Mouse (Mus musculus) bone marrow macrophage, adult 2 months (primary cell): ENCODE results near the gene Gm39566.

ENCODE experiments used
- CTCF ChIP-seq: IDR thresholded peaks from 2 replicates; pipeline ENCODE4 v1.5.1; 2012; ENCODE audit warnings: low read depth, mild to moderate bottlenecking, low read length, moderate library complexity
- POLR2A ChIP-seq: IDR thresholded peaks from 2 replicates; pipeline ENCODE4 v1.6.1; 2012; ENCODE audit warnings: mild to moderate bottlenecking, low read depth, low read length, borderline replicate concordance

- TF ChIP-seq CTCF (no peak), POLR2A (no peak)
Observed at GRCm38 (mm10) chr11:69815155-69815554, at the start of gene Gm39566.
